Mouse (Mus musculus) liver, adult 2 months (tissue): ENCODE data around the gene Fbxl12. TPM values are rescaled to one million over a fixed set of nuclear protein-coding genes. Genes with fewer than 3 reads are reported as not detected.
"Not testable (repeated sequence)": the region's sequence is repeated elsewhere in the genome, so short reads cannot be mapped to it uniquely, and the experiment has no call there.

ENCODE experiments used
- DNase-seq: peaks from one replicate; pipeline ENCODE4 v3.0.0-alpha.2; 2011; ENCODE audit warnings: low read depth, low spot score; ENCODE audit errors: extremely low read depth
- H3K27ac ChIP-seq: fragments of 200-500 bp; replicated peaks from 2 replicates; pipeline ENCODE4 v1.5.1; 2012; ENCODE audit warnings: low read depth, mild to moderate bottlenecking, control low read depth, inconsistent platforms, low read length; ENCODE audit not compliant: insufficient read depth
- H3K27me3 ChIP-seq: fragments of 200-500 bp; 2 replicates; pipeline ENCODE4 v1.6.1; 2012; ENCODE audit warnings: mild to moderate bottlenecking, moderate library complexity, low read length, inconsistent platforms; ENCODE audit not compliant: control insufficient read depth, insufficient read depth
- H3K36me3 ChIP-seq: fragments of 200-500 bp; 2 replicates; pipeline ENCODE4 v1.6.1; 2012; ENCODE audit warnings: low read length, inconsistent platforms; ENCODE audit not compliant: control insufficient read depth, insufficient read depth
- H3K4me1 ChIP-seq: fragments of 200-500 bp; 2 replicates; pipeline ENCODE4 v1.6.1; 2011; ENCODE audit warnings: low read length; ENCODE audit not compliant: control insufficient read depth, insufficient read depth
- H3K4me3 ChIP-seq: fragments of 200-500 bp; 2 replicates; pipeline ENCODE4 v1.5.1; 2011; ENCODE audit warnings: low read depth, mild to moderate bottlenecking, control low read depth, low read length, moderate library complexity; ENCODE audit not compliant: insufficient read depth
- H3K79me2 ChIP-seq: fragments of 200-500 bp; 2 replicates; pipeline ENCODE4 v1.6.1; 2012; ENCODE audit warnings: inconsistent platforms, mild to moderate bottlenecking, low read length, moderate library complexity; ENCODE audit not compliant: control insufficient read depth, insufficient read depth
- H3K9ac ChIP-seq: fragments of 200-500 bp; 2 replicates; pipeline ENCODE4 v1.6.1; 2012; ENCODE audit warnings: low read depth, mild to moderate bottlenecking, control low read depth, inconsistent platforms, low read length
- CTCF ChIP-seq: fragments of 200-500 bp; IDR thresholded peaks from 2 replicates; pipeline ENCODE4 v1.5.1; 2011; ENCODE audit warnings: low read depth, low read length, control low read depth
- POLR2A ChIP-seq: fragments of 200-500 bp; IDR thresholded peaks from 2 replicates; pipeline ENCODE4 v1.6.1; 2011; ENCODE audit warnings: low read length, control low read depth; ENCODE audit not compliant: insufficient read depth; ENCODE audit errors: extremely low read depth
- WGBS: fragments of 180-500 bp; shearing (Covaris S2); methylation state at CpG from one replicate; pipeline ENCODE4 v1.1.7; 2018; 5-methylcytosine and 5-hydroxymethylcytosine counted together
- polyA plus RNA-seq: library from polyadenylated mRNA; depleted of rRNA; stranded (reverse); fragments of >200 nt; gene quantifications from 2 replicates; pipeline ENCODE4 v1.2.3, GENCODE M21; 2012
- total RNA-seq: library from RNA; depleted of rRNA; stranded (reverse); fragments of >200 nt; gene quantifications from 2 replicates; pipeline ENCODE4 v1.2.3, GENCODE M21; 2014

The Fbxl12 gene
- total and polyA plus RNA-seq, 2 experiments, result 2.8 to 16.2 TPM

DNA sequence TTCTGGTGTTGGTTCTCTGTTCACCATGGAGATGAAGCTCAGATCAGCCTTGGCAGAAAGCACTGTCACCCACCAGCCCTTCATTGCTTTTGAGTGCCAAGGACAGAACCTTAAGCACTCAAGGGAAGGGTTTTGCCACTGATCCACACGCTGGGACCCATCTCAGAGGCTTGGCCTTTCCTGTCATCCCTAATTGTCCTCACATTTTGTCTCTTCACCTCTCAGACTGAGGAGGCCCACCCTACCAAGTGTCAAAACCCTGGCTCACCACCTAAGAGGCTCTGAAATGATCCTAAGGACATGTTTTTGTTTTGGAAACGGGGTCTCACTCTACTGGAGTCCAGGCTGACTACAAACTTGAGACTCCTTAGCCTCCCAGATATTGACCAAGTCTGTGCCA lies 7.8 kb downstream of the Fbxl12 start:
- DNase-seq, result no peak
- Histone ChIP-seq H3K27me3 (no peaks in the 10 kb centered on the region), H3K9ac (no peak overlapping the region), H3K36me3 (peaks cover 4% of the 10 kb centered on the region; the same call in 1 of the 2 replicates), H3K4me3 (no peak overlapping the region), H3K79me2 (peaks cover under 1% of the 10 kb centered on the region), H3K27ac (no peak overlapping the region), H3K4me1 (peaks cover 3% of the 10 kb centered on the region)
- TF ChIP-seq CTCF (no peak), POLR2A (no peak)
- WGBS, result 83% methylated on average over 2 of the region's 2 CpGs

DNA sequence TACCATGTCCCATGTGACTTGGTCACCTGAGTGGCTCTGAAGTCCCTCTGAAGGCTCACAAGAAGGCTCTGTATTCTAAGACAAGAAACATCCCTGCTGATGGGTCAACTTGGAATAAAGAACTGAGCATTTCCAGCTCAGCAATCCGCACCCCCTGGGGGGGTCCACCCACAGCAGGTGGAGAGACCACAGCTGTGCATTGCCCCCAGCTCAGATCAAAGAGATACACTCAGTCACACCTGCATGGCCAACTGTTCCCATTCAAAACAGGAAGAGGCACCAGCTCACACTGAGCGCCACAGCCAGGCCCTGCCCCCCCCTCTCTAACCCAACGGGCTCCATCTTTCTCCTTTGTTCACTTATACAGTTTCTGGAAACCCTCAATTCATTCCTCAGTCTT lies 8.3 kb downstream of the Fbxl12 start:
- Histone ChIP-seq H3K9ac (no peak overlapping the region), H3K4me1 (no peaks in the 10 kb centered on the region), H3K79me2 (no peaks in the 10 kb centered on the region), H3K36me3 (peaks cover 4% of the 10 kb centered on the region; the same call in 1 of the 2 replicates), H3K27ac (no peak overlapping the region), H3K4me3 (no peak overlapping the region), H3K27me3 (no peaks in the 10 kb centered on the region)
- WGBS, result 84% methylated on average over 3 of the region's 3 CpGs
- no peak for DNase-seq
- no peak for TF ChIP-seq CTCF
- no peak for TF ChIP-seq POLR2A

DNA sequence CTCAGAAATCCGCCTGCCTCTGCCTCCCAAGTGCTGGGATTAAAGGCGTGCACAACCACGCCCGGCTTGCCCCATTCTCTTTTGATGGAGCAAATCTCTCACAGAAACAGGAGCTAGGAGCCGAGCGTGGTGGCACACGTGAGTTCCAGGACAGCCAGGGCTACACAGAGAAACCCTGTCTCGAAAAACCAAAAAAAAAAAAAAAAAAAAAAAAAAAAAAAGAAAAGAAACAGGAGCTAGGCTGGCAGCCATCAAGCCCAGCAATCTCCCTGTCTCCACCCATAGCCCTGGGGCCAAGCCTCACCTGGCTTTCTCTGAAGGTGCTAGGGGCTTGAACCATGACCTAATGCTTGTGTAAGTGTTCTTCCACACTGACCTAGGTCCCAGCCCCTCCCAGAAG lies 8.9 kb downstream of the Fbxl12 start:
- not testable (repeated sequence) for H3K27me3 ChIP-seq, DNase-seq, H3K79me2 ChIP-seq, H3K4me3 ChIP-seq, H3K36me3 ChIP-seq, H3K4me1 ChIP-seq, H3K27ac ChIP-seq, H3K9ac ChIP-seq
- 94% methylated on average over 8 of the region's 8 CpGs for WGBS

DNA sequence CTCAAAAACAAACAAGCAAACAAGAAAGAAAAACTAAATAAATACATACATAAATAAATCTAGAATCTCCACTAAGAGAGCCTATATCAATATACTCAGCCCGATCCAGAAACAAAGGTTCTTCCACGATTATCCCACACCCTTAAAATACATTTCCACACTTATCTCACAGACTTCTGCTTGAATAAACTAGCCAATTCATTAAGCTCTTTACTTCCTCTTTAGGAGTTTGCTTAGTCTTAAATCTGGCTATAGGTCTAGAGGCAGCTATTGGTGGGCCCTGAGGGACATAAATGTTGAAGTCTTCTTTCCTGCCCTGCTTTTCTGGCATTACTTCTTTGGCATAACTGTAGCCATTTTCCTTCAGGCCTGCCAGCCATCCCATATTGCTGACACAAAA lies 13.2 kb downstream of the Fbxl12 start:
- Histone ChIP-seq H3K9ac (no peak overlapping the region), H3K27me3 (no peaks in the 10 kb centered on the region), H3K4me3 (no peak overlapping the region), H3K27ac (no peak overlapping the region), H3K79me2 (no peaks in the 10 kb centered on the region), H3K36me3 (no peaks in the 10 kb centered on the region), H3K4me1 (no peaks in the 10 kb centered on the region)
- WGBS, result 80% methylated on average over 2 of the region's 2 CpGs
- TF ChIP-seq POLR2A (no peak), CTCF (no peak)
- DNase-seq, result no peak

DNA sequence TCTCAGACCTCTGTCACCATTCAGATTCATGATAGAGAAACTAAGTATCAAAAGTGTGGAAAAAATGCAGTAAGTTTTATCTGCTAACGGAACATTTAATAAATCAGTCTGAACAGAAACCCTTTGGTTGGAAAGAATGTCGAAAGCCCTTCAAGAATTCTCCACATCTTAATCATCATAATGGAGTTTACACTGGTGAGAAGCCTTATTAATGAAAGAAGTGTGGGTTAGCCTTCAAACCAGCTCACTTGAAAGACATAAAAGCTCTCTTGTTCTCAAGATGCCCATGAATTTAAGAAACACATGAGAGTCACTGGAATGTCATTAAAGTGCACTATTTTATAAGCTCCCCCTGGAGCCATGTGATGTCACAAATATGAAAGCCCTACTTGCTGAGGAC lies 27.9 kb downstream of the Fbxl12 start:
- H3K27ac ChIP-seq, result no peak overlapping the region
- H3K27me3 ChIP-seq, result no peaks in the 10 kb centered on the region
- no peaks in the 10 kb centered on the region for H3K79me2 ChIP-seq
- H3K4me3 ChIP-seq, result no peak overlapping the region
- no peak for DNase-seq
- TF ChIP-seq POLR2A (no peak), CTCF (no peak)
- H3K36me3 ChIP-seq, result no peaks in the 10 kb centered on the region
- WGBS, result 96% methylated on average over 2 of the region's 2 CpGs
- no peak overlapping the region for H3K9ac ChIP-seq
- H3K4me1 ChIP-seq, result no peaks in the 10 kb centered on the region

DNA sequence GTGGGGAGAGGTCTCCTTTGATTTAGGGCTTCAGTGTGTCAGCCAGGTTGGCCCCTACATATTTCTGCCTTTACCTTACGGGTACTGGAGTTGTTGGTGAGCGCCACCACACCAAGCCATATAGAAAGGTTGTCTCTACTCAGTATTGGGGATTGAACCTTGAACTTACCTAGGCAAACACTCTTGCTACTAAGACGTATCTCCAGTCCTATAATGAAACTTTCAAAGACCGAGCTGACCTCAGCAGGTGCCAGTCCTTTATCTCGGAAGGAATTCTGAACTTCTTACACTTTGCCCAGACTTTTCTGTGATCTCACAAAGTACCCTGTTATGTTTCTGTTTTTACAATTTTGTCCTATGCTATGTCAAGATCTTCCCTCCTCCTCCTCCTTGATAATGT lies 32.6 kb downstream of the Fbxl12 start:
- 85% methylated on average over 5 of the region's 5 CpGs for WGBS
- H3K36me3 ChIP-seq, result no peaks in the 10 kb centered on the region
- no peak overlapping the region for H3K9ac ChIP-seq
- H3K4me3 ChIP-seq, result no peak overlapping the region
- no peak for DNase-seq
- TF ChIP-seq POLR2A (no peak), CTCF (no peak)
- no peaks in the 10 kb centered on the region for H3K27me3 ChIP-seq
- no peaks in the 10 kb centered on the region for H3K4me1 ChIP-seq
- H3K79me2 ChIP-seq, result no peaks in the 10 kb centered on the region
- no peak overlapping the region for H3K27ac ChIP-seq
